ENCODE assay signal across 8 mouse cellular contexts in the genomic region with DNA sequence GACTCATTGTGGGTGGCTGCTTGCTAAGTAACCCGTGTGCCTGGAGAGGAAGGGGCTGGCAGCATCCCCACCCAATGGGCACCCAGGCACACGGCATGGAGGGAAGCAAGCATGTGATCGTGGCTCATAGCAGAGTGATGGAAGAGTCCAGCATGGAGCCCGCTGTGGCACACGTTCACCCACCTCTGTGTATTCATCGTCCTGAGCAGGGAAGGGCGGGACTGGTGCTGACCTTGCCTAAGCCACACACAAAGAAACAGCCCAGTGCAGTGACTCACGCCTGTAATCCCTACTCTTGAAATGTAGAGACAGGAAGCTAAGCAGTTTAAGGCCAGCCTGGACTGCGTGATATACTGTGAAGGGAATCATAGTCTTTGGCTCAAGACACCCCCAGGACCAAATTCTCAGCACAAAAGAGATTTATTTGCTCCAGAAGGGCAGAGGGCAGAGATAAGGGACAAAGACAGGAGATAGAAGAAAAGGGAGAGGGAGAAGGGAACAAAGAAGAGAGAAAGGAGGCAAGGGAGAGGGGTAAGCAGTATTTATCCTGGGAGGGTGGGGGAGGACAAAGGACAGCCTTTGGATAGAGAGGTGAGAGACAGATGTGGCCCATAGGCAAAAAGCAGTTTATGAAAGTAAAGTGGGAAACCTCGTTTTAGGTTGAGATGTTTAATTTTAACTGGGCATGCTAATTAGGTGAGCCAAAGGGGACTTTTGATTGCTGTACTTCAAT.
A peak's percentile ranks its signal among the peaks of the same experiment; 100 is the strongest.
DNase-seq lines count a peak whose midpoint lies in the region; ATAC-seq and TF ChIP-seq lines count a peak whose summit lies in the region.

No protein-coding gene starts in this region.

- H3K9me3 ChIP-seq in heart, embryonic 13.5 days = no peaks in the 10 kb centered on the region

- H3K4me3 ChIP-seq in heart, embryonic 13.5 days = no peak overlapping the region
- no peak overlapping the region for H3K4me3 ChIP-seq in cerebellum, adult 2 months (replicated peaks; ENCODE audit: insufficient read depth, low read depth, low read length)

- intact Hi-C loops in left cerebral cortex, postnatal 4 days (cut with DNase I) = no loop called here

- H3K36me3 ChIP-seq in heart, embryonic 13.5 days = 0 out of 2 replicates have a peak, but pooled peaks cover 14% of the 10 kb centered on the region

- DNase-seq in heart, postnatal 4 days = no peak
- DNase-seq in Muller cell, postnatal 12 days (ENCODE audit: inconsistent ontology term) = peak; percentile 85
- peak; percentile 82 for DNase-seq in fibroblast of lung, adult 2 months (ENCODE audit: low read depth)
- peak; percentile 36 to 38 for DNase-seq in lung, postnatal 4 days
- DNase-seq in cerebellum, adult 2 months = no peak
- DNase-seq in left cerebral cortex, postnatal 4 days = no peak
- DNase-seq in cerebellum, adult 11-12 months = no peak

- H3K9ac ChIP-seq in heart, embryonic 13.5 days = peak overlapping the region; percentile 53; the same call in 1 of the 2 replicates

- peaks cover 67% of the 10 kb centered on the region for H3K4me1 ChIP-seq in heart, embryonic 13.5 days
- H3K4me1 ChIP-seq in cerebellum, adult 2 months (ENCODE audit: control insufficient read depth, insufficient read depth, low read length) = no peaks in the 10 kb centered on the region

- peak overlapping the region; percentile 16; the same call in 1 of the 2 replicates for H3K4me2 ChIP-seq in heart, embryonic 13.5 days

- TF ChIP-seq CTCF in cerebellum, adult 2 months (IDR thresholded peaks at IDR 0.05; ENCODE audit: borderline replicate concordance, insufficient read depth, low read depth, low read length) = no peak

- WGBS in heart, embryonic 13.5 days = 20% methylated on average over 10 of the region's 10 CpGs
- 32% methylated on average over 10 of the region's 10 CpGs for WGBS in cerebellum, adult 2 months

- H3K27ac ChIP-seq in heart, embryonic 13.5 days (replicated peaks) = peak overlapping the region; percentile 81
- H3K27ac ChIP-seq in cerebellum, adult 2 months (ENCODE audit: insufficient read depth, low read length) = no peak overlapping the region

- ATAC-seq in heart, embryonic 13.5 days (ENCODE audit: extremely low read depth, insufficient number of reproducible peaks, low FRiP score, low TSS enrichment) = 0 out of 2 replicates have a peak, but pooled peaks have one; percentile 60

- no peaks in the 10 kb centered on the region for H3K27me3 ChIP-seq in heart, embryonic 13.5 days (replicated peaks)
- H3K27me3 ChIP-seq in cerebellum, adult 2 months (ENCODE audit: control insufficient read depth, insufficient read depth, low read length) = no peaks in the 10 kb centered on the region

- TF ChIP-seq POLR2A in cerebellum, adult 2 months (IDR thresholded peaks at IDR 0.05; ENCODE audit: borderline replicate concordance, insufficient read depth, low read length) = no peak

Comparison
In these comparisons a context has a peak if more than half of its experiments do, and no peak if none do; other contexts are left out.
1. DNase-seq: peak in Muller cell, postnatal 12 days (single experiment), fibroblast of lung, adult 2 months (single experiment) and lung, postnatal 4 days (2 of 2); none in heart, postnatal 4 days (single experiment), cerebellum, adult 2 months (0 of 2), left cerebral cortex, postnatal 4 days (single experiment) and cerebellum, adult 11-12 months (single experiment).